Mouse (Mus musculus): Measurements from ENCODE around the gene Htr5b. TPM values are rescaled to one million over a fixed set of nuclear protein-coding genes. Genes with fewer than 3 reads are reported as not detected.

Htr5b gene
- polyA plus RNA-seq, 1 experiment = not detected

DNA sequence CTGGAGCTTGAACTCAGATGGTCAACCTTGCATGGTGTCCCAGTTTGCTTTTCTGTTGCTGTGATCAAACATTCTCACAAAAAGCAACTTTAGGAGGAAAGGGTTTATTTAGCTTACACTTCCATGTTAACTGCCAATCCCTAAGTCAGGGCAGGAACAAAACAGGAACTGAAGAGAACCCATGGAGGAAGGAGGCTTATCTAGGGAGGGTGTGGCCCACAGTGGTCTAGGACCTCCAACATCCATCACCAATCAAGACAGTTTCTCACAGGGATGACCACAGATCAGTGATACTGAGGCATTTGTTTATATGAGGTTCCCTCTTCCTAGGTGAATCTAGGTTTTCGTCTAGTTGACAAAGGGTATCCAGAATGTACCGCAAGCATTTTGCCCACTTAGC lies 16.3 kb downstream of the Htr5b start:
- TF ChIP-seq GATA1 (IDR thresholded peaks at IDR 0.05; ENCODE audit: low read length) = no peak

DNA sequence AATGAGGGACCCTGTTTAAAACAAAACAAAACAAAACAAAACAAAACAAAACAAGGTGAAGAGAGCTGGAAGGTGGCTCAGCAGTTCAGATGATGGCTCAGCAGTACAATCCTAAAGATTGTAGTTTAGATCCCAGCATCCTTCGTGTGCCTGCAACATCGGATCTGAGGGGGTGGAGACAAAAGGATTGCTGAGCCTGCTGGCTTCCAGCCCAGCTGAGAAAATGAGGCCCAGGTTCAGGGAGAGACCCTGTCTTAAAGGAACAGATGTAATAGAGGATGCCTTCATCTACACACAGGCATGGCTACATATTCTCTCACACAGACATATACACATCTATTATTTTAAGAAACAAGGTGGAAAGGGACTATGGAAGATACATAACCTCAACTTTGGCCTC lies 17.1 kb downstream of the Htr5b start:
- no peak for TF ChIP-seq GATA1 (IDR thresholded peaks at IDR 0.05; ENCODE audit: low read length)

DNA sequence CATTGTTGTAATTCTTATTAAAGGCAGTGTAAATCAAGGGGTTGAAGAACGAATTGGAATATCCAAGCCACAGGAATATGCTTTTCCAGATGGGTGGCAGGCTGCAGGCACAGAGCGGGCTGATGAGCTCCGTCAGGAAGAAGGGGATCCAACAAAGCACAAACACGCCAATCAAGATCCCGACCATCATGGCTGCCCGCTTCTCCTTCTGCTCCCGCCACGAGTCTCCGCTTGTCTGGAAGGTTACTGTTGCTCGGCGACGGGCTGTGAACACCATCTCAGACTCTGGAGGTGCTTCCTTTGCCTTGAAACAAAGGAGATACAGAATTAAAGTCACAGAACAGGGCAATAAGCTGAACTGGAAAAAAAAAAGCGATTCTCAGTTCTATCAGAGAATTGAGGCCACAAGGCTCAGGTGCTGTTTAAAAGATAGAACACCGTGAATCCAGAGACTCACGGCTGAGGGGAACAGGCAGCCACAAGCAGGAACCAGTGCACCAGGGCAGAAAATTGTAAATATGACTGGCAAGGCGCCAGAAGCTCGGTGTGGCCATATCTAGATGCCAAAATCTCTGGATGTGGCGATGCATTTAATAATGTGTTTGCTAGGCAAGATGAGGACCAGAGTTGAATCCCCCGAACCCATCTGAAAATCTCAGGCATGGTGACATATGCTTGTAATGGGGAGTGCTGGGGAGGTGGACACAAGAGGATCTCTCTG lies 17.7 kb downstream of the Htr5b start:
- no peak for TF ChIP-seq GATA1 (IDR thresholded peaks at IDR 0.05; ENCODE audit: low read length)

DNA sequence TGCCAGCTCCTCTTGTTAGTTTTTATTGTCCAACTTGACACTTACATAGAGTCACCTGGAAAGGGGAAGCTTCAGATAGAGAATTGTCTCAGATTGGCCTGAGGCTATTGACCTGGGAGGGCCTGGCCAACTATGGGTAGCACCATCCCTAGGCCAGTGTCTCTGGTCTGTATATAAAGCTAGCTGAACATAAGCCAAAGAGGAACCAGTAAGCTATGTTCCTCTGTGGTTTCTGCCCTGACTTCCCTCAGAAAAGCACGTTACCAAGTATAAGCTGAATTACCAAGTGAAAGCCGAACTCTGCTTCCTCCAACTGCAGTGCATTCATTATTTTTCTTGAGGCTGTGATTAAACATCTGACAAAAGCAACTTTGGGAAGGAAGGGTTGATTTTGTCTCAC lies 19.5 kb downstream of the Htr5b start:
- no peak for TF ChIP-seq GATA1 (IDR thresholded peaks at IDR 0.05; ENCODE audit: low read length)

DNA sequence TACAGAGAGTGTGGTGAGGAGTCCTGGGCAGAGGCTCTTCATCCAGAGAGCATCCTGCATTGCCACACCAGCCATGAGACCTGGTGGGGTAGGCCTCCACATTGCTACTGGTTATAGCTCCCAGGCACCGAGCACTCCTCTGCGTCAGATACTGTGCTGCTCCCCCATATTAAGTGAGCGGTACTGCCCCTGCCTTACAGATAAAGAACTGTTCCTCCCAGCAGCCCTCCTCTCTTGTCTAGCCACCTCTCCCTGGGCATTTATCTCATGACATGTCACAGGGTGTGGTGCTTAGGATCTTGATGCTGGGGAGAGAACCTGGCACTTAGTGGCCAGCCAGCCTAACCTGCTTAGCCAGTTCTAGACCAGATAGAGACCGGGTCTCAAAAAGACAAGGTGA lies 31.2 kb downstream of the Htr5b start:
- no peak for TF ChIP-seq GATA1 (IDR thresholded peaks at IDR 0.05; ENCODE audit: low read length)

DNA sequence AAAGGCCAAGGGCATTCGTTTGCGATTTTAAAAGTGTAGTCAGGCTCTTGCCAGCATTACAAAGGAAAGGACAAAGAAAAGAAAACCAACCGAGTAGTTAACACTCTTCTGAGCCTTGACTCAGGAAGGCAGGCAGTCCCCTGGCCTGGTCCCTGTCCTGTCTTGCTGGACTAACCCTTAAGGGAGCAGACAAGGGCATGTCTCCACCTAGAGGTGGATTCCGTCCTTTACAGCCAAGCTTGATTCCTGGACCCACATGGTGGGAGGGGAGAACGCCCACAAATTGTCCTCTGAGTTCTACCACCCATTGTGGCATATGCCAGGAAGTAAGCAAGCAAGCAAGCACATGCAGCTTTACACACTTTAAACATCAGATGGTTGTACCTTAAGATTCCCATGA lies 38.0 kb downstream of the Htr5b start:
- no peak for TF ChIP-seq GATA1 (IDR thresholded peaks at IDR 0.05; ENCODE audit: low read length)

DNA sequence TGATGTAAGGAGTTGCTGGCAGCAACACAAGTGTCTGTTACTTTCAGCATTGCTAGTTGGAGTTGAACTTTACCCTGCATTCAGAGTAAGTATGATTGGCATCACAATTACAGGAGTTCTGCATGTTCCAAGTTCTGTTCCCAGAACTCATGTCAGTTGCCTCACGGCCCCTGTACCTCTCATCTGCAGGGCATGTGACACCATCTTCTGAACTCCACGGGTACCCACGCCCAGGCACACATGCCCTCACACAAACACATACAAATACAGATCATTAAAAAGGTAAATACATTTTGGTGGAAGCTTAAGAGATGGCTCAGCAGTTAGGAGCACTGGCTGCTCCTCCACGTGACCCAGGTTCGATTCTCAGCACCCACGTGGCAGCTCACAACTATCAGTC lies 41.5 kb downstream of the Htr5b start:
- no peak for TF ChIP-seq GATA1 (IDR thresholded peaks at IDR 0.05; ENCODE audit: low read length)

DNA sequence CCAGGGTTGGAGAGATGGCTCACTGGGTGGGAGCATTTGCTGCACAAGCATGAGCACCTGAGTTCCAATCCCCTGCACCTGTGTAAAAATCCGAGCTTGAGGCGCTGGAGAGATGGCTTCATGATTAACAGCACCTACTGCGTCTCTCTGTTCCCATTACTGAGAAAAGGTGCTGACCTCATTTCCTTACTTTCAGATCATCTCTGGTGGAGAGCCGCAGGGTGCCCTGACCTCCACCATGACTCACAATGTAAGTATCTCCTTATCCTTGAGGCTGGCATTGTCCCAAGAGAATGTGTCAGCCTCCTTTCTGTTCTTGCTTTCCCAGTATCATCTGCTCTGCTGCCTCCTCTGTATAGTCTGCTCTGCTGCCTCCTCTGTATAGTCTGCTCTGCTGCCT lies 45.2 kb downstream of the Htr5b start:
- no peak for TF ChIP-seq GATA1 (IDR thresholded peaks at IDR 0.05; ENCODE audit: low read length)

DNA sequence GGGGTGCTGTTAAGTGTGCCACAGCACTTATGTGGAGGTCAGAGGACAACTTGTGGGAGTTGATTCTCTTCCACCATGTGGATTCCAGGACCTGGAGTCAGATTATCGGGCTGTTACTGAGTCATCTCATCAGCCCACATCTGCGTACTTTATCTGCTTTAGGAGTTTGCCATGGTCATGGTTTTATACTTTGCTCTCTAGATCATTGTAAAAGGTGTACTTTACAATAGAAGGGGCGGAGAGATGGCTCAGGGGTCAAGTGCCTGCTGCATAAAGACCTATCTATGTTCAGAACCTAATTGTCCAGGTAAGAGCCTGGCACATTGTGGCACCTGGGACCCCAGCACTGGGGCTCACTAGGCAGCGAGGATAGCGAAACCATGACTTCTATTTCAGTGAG lies 48.9 kb downstream of the Htr5b start:
- TF ChIP-seq GATA1 (IDR thresholded peaks at IDR 0.05; ENCODE audit: low read length) = no peak

DNA sequence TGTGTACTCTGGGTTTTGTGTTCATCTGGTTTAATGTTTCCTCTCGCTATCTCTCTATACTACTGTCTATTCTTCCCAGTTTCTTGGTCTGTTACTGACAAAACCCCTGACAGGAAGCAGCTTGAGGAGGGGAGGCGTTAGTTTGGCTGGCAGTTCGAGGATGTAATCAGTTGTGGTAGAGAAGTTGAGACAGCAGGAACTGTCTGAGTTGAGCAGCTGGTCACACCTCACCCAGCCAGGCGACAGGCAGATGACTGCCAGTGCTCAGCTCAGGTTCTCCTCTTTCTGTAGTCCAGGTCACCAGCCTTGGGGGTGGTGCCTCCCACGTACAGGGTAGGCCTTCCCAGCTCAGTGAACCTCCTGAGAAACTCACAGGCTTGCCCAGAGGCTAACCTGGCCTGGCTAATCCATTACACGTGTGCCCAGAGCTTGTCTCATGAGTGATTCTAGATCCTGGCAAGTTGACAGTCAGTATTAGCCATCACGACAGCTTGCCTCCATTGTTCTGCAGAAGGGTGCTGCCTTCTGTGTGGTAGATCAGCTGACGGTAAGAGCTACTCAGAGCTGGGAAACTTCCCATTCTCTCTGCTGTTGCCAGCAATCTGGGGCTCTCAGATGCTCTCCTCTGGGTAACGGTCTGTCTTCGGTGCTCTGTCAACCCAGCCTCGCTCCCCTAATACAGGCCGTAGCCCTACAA lies 49.8 kb downstream of the Htr5b start:
- no peak for TF ChIP-seq GATA1 (IDR thresholded peaks at IDR 0.05; ENCODE audit: low read length)

DNA sequence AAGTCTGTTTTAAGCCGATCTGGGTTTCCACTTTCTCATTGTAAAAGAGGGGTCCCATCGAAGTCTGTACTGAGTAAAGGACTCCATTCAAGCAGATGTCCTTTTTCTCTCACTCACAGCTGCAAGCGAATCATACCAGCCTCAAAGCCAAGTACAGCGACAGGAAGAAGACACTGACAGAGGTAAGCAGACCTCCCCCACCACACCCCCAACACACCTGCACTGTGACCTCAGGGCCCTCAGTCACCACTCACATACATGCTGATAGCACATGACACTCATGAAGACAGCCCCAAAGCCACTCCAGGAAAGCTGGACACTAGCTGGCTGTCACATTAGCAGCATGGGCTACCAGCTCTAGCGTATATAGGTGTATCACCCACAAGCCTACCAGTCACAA lies 50.5 kb downstream of the Htr5b start:
- no peak for TF ChIP-seq GATA1 (IDR thresholded peaks at IDR 0.05; ENCODE audit: low read length)

DNA sequence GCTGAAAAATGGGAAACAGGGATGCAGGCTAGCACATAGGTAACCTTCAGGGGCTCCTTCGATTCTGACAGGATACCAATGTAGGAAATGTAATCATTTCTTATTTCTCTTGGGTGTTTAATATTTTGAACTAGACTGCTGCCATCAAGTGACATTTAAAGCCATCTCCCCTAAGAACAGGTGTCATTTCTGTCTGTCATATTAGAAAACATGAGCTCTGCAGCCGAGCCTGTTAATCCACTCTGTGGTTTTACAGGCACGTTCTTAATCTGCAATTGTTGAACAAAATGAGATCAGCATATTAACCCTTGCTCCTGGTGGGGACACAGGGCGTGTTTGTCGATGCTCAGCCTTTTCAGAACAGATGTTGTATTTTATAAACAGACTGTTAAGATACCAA lies 56.8 kb downstream of the Htr5b start:
- no peak for TF ChIP-seq GATA1 (IDR thresholded peaks at IDR 0.05; ENCODE audit: low read length)

DNA sequence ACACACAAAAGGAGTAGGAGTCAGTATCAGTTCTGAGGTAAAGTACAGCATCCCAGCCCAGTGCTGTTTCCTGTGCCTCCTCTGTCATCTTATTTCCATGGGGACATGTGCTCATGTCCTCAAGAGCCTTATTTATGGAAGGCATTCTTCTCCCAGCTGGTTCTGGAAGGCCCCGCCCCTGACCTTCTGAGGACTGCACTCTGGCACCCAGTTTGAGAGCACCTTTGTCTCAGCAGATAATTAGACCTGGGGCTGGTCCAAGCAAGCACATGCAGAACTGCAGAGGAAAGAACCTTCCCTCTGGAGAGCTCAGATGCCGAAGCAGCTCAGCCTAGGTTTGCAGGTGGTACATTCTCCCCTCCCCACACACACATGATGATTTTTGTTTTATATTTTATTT lies 60.0 kb downstream of the Htr5b start:
- TF ChIP-seq GATA1 (IDR thresholded peaks at IDR 0.05; ENCODE audit: low read length) = no peak

DNA sequence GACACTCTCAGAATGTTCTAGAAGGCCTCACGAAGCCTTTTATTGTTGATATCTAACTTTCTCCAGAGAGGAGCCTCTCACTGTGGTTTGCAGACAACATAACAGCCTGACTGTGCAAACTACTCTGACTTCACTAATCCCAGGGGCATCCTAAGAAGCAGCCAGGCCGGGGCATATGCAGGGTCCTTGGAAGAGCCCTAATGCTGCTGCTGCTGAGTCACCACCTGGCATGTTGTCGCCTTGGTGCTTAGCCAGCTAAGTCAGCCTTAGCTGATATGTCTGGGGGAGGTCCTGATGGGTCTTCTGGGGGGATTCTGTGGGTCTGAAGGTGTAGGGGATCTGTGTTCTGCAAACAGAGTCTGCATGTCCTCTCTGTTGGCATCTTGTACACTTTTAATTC lies 62.0 kb downstream of the Htr5b start:
- no peak for TF ChIP-seq GATA1 (IDR thresholded peaks at IDR 0.05; ENCODE audit: low read length)

DNA sequence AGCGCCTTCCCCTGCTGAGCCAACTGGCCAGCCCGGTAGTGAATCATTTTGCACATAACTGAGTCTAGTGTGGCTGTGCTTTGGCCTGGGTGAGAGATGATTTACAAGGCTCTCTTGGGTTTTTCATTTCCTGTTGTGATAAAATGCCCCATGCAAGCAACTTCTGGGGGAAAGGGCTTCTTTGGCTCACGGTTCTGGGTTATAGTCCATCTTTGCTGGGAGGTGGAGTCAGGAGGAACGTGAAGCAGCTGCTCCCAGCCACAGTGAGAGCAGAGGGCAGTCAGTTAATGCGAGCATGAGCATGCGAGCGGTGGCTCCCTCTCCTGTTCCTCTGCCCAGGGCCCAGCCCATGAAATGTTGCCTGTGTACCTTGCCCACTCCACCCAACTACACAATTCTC lies 64.5 kb downstream of the Htr5b start:
- TF ChIP-seq GATA1 (IDR thresholded peaks at IDR 0.05; ENCODE audit: low read length) = no peak

DNA sequence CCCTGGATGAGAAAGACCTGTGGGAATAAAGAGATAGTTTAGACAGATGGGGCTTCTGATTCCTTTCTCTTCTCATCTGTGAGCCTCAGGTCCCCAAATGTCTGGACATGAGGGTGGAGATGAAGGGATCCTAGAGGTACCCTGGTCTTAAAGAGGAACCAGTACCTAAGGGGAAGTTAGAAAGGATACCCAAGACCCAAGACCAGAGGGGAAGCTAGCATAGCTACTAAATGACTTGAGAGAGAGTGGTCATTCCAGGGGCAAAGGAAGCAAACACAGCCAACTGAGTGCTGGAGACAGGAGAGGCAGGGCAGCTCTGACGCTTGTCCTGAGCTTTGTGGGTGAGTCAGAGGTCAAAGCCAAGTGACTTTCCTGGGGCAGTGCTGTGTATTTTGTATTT lies 65.6 kb downstream of the Htr5b start:
- TF ChIP-seq GATA1 (IDR thresholded peaks at IDR 0.05; ENCODE audit: low read length) = no peak

DNA sequence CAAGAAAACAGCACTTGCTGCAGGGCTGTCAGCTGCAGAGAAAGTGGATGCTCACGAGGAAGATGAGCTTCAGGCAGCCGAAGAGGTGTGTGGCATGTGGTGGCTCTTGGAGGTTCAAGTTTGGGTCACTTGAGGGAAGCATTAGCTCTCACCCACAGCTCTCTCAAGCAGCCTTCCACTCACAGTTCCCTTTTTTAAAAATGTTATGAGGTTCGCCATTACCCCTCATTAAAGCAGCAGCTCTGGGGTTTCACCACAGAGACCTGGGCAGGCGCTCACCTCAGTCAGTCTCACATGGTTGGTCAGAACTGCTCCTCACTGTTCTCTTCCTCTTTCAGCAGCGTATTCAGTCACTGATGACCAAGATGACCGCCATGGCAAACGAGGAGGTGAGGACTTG lies 66.4 kb downstream of the Htr5b start:
- TF ChIP-seq GATA1 (IDR thresholded peaks at IDR 0.05; ENCODE audit: low read length) = no peak
